Mouse (Mus musculus) gastrocnemius, adult 2 months (tissue): ENCODE data around the gene Pard3. TPM values are rescaled to one million over a fixed set of nuclear protein-coding genes. Genes with fewer than 3 reads are reported as not detected.

ENCODE experiments used
- DNase-seq: peaks from one replicate; pipeline ENCODE4 v3.0.0; 2022
- H3K27ac ChIP-seq: fragments of 200-600 bp; 2 replicates; pipeline ENCODE4 v1.8.1; 2022; ENCODE audit warnings: mild to moderate bottlenecking
- H3K4me3 ChIP-seq: fragments of 200-600 bp; 2 replicates; pipeline ENCODE4 v1.8.1; 2022; ENCODE audit warnings: mild to moderate bottlenecking, moderate library complexity
- CTCF ChIP-seq: fragments of 200-600 bp; IDR thresholded peaks from 2 replicates; pipeline ENCODE4 v1.8.1; 2022; ENCODE audit warnings: antibody characterized with exemption, mild to moderate bottlenecking, moderate library complexity
- intact Hi-C: fragments of 180-260 bp; cut with DNase I; formaldehyde crosslinking; loops from one replicate; pipeline ENCODE4 v1.15.1; 2025
- total RNA-seq, 2 experiments: library from RNA; stranded (reverse); gene quantifications; 2 replicates each; pipeline ENCODE4 v1.2.3; 2021

Gene Pard3
- total RNA-seq, 2 experiments from 2014 or later: 29.8 to 30.2 TPM

DNA sequence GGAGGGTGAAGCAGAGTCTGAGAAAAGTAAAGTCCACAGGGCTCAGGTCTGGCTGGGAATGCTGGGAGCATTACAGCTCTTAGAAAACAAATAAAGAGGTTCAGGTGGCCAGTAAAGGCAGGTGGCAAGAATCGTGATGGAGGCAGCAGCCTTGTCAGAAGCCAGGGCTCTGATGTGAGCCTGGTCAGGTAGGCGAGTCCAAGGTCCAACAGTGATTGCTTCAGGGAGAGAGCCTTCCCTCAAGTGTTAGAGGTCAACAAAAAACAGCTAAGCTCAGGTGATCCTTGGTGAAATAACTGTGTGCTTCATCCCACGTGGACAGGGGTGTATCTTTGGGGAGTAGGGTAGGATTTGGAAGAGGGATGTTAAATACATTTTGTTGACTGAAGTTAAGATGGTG is 397.5 kb downstream of the Pard3 start:
- DNase-seq: no peak
- intact Hi-C loops: no loop called here
- TF ChIP-seq CTCF: no peak
- Histone ChIP-seq H3K4me3 (no peak overlapping the region), H3K27ac (no peak overlapping the region)

DNA sequence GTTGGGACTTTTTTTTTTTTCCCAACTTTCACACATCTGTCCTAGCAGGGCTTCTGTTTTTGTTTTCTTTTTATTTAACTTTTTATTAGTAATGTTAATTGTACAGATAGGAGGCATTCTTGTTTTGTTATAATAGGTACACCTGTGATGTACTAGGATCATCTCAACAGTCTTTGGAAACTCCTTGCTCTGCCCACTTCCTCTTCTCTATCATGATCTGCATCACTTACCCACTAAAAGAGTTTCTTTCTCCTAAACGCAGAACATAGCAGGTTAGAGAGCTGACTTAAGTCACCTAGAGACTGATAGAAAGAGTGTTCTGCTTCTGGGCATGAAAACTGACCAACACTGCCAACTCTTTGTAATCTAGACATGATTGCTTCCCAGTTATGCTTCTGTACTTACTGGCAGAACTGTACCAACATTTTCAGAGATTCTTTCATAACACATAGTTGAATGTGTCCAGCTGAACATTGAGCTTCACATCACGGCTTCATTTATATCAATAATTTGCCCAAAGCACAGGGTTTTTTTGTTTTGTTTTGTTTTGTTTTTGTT is 398.8 kb downstream of the Pard3 start:
- DNase-seq: no peak
- Histone ChIP-seq H3K27ac (no peak overlapping the region), H3K4me3 (no peak overlapping the region)
- TF ChIP-seq CTCF: no peak
- intact Hi-C loops: no loop called here

DNA sequence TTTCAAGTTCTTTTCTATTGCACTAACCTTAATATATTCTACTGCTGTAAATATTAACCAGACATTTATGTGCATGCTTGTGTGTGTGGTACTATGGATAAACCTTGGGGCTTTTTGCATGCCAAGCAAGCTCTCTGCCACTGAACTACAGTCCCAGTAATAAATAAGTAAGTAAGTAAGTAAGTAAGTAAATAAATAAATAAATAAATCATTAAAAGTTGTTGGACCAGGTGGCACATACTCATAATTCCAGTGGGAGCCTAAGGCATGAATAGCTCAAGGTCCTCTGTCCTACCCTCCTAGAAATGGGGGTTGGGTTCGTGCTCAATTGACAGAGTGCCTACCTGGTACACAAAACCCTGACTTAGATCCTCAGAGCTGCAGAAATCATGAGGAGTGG is 400.6 kb downstream of the Pard3 start:
- H3K4me3 ChIP-seq: no peak overlapping the region
- intact Hi-C loops: no loop called here
- DNase-seq: no peak
- no peak overlapping the region for H3K27ac ChIP-seq
- no peak for TF ChIP-seq CTCF

DNA sequence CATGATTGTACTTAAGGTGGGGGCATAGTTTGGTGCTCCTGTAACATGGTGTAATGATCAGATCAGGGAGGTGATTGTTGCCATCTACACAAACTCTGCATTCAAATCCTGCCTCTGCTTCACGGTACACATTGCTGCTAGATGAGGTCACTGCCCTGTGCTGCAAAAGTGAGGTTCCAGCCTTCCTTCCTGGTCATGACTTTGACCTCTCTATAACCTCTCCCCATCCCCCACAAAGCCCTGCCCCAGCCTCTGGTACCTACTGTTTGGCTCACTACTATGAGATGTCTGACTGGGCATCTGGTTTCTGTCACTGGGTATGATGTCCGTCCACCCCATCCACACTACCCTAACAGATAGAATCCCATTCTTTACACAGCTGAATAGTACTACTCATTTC is 408.5 kb downstream of the Pard3 start:
- no peak for TF ChIP-seq CTCF
- DNase-seq: no peak
- no peak overlapping the region for H3K27ac ChIP-seq
- intact Hi-C loops: no loop called here
- H3K4me3 ChIP-seq: no peak overlapping the region

DNA sequence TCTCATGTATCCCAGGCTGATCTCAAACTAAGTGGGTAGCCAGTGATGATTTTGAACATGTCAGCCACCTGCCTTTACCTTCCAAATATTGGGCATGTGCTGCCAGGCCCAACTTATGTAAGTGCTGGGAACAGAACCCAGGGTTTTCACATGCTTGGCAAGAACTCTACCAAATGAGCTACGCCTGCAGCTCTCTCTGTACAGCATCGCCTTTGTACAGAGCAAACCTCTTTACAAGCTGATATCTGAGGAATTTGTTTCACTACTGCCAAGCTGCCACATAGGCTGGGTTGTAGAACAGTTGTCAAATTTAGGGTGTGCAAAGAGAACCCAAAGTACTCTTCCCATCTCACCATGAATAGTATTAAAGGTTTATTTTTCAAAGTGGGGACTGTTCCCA is 416.3 kb downstream of the Pard3 start:
- no peak overlapping the region for H3K27ac ChIP-seq
- no peak for DNase-seq
- no peak for TF ChIP-seq CTCF
- no peak overlapping the region for H3K4me3 ChIP-seq
- intact Hi-C loops: no loop called here

DNA sequence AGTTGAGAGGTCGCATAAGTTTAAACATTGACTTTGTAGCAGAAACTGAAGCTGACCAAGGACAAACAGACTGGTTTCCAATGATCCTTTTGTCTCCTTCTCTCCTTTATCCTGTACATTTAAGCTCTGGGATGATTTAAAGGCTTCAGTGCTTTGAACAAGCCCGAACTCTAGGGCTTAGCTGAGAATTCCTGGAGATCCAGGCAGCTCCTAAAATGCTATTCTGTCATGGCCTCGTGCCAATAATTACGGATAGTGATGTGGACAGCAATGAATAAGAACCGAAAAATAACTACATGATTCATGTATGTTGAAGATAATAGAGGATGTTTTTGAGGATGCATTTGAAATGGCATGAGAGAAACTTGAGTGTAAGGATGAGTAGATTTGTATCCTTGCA is 421.9 kb downstream of the Pard3 start:
- intact Hi-C loops: no loop called here
- no peak overlapping the region for H3K4me3 ChIP-seq
- no peak for TF ChIP-seq CTCF
- DNase-seq: no peak
- no peak overlapping the region for H3K27ac ChIP-seq

DNA sequence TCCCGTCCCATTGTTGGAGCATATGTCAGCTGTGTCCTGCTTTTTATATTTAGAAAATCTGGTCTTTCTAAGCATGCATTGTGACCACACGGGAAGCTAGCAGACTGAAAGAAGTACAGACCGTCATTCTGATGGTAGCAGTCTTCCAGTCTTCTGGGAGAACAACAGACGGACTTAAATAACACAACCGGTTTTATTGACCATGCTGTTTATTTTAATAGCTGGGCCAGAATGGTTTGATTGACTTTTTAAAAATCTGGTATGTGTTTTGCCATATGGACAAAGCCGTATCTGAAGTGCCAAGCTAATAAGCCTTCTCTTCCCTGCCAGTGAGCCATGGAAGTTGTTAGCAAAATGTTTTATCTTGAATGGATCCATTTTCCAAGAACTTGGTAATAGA is 428.3 kb downstream of the Pard3 start:
- intact Hi-C loops: no loop called here
- no peak for TF ChIP-seq CTCF
- no peak overlapping the region for H3K4me3 ChIP-seq
- H3K27ac ChIP-seq: no peak overlapping the region
- no peak for DNase-seq

DNA sequence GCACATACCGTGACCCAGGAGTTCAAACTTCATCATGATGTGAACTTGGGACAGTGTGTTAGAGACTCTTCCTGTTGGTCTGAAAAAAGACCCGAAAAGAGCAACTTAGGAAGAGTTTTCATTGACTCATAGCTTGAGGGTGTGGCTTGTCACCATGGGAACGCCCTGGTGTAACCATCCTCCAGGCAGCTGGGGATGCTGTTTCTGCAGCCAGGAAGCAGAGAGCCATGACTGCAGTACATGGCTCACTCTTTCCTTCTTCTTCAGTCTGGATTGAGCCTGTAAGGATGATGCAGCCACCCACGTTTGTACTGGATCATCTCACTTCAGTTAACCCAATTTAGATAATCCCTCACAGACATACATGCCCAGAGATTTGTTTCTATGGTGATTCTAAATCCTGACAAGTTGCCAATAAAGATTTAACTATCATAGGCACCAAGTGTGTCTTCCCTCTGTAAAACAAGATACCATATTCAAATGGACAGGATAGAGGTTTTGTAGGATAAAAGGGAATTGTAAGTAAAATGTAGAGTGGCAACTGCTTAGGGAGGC is 431.6 kb downstream of the Pard3 start:
- TF ChIP-seq CTCF: no peak
- DNase-seq: no peak
- Histone ChIP-seq H3K4me3 (no peak overlapping the region), H3K27ac (no peak overlapping the region)
- intact Hi-C loops: no loop called here

DNA sequence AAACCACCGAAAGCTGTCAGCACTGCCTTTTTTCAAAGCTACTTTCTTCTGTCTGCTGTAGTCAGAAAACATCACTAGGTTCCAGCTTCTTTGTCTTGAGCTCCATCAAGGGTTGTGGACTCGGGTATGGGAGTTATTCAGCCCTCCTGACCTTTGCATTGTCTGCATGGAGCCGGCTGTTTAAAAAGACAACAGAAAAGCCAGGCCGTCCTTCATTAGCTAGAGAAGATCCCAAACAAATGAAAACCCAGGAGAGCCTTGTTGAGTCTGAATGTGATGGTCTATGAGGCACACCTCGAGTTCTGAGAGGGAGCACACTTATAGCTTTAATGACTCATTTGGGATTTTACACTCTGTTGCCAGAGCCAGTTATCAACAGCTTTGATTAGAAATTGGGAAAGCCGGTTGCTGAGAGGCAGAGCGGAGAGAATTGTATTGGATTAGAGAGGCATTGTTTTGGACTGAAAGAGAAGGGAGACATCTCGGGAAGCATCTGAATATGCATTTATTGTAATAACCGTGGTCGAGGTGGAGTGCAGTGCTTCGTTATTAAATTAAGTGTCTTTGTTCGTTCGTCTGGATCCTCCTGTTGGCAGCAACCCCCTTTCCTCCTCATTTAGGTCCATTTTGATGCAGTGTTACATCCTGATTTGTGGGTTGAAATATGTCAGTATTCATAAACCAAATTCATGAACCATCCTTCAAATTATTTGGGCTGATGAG is 435.5 kb downstream of the Pard3 start:
- Histone ChIP-seq H3K27ac (no peak overlapping the region), H3K4me3 (peak overlapping the region; percentile 64)
- TF ChIP-seq CTCF: no peak
- no peak for DNase-seq
- intact Hi-C loops: no loop called here

DNA sequence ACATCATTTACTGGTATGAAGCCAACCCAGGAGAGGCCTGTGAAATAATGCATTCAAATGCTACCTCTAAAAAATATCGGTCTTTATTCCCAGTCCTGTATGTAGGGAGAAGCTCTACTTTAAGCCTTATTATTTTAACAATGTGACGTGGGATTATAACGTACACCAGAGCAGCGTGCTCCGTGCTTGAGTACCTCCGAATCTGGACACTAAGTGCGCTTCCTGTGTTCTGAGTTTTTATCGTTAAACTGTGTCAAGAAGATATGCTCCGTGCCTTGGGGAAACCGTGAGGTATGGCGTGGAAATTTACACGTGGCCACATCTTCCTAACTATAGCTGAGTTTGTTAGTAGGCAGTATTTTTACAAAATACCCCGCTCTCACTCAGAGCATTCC is 436.0 kb downstream of the Pard3 start:
- TF ChIP-seq CTCF: no peak
- Histone ChIP-seq H3K27ac (peak overlapping the region; percentile 48), H3K4me3 (peak overlapping the region; percentile 64)
- intact Hi-C loops: no loop called here
- no peak for DNase-seq

DNA sequence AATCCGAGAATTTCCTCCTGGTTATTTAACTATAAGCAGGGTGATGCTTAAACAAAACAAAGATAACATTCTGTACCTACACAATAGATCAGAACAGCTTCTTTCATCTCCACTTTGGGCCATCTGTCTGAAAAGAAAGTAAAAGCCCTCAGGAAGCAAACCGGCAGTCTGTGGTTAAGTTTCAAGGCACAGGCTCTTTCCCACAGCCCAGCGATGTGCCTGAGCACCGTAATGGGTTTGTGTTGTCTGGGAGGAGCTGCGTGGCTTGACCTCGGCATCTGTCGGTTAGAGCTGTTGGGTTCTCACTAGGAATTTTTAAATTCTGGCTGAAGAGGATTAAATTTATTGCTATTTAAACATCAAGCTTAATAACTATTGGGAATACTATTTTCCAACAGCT is 436.5 kb downstream of the Pard3 start:
- Histone ChIP-seq H3K27ac (peak overlapping the region; percentile 48), H3K4me3 (peak overlapping the region; percentile 64)
- TF ChIP-seq CTCF: no peak
- intact Hi-C loops: no loop called here
- no peak for DNase-seq

DNA sequence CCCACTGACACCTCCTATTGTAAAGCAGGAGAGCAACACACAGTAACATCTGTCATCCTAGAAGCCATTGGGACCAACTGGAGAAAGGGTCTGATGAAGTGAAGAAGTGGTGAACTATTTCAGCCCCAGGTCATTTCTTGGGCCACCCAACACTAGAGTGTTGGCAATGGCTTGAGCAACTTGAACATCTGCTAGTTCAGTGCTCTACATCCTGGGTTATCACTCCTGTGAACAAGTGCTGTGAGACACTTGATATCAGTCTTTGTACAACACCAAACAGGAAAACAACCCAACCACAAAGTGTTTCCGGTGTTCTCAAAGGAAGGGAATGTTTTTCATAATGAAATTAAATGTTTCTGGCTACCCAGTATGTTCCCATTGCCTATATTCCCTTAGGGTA is 438.1 kb downstream of the Pard3 start:
- no peak for TF ChIP-seq CTCF
- Histone ChIP-seq H3K27ac (no peak overlapping the region), H3K4me3 (no peak overlapping the region)
- intact Hi-C loops: no loop called here
- DNase-seq: no peak

DNA sequence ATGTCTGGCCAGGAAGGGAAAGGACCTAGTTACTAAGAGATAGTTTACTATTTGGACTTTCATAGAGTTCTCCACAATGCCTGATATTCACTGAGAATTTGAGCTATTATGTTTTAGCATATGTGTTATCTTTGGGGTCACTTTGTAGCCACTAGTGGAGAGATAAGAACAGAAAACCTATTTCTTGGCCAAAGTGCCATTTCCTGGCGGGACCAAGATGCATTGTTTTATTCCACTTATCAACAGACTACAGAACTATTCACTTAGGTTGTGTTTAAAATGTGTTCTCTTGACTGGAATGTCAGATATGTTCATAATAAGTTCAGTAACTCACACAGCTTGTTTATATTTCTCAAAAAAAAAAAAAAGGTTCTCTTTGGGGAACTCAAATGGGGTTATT is 441.6 kb downstream of the Pard3 start:
- no peak for DNase-seq
- H3K27ac ChIP-seq: no peak overlapping the region
- no peak for TF ChIP-seq CTCF
- no peak overlapping the region for H3K4me3 ChIP-seq
- intact Hi-C loops: no loop called here

DNA sequence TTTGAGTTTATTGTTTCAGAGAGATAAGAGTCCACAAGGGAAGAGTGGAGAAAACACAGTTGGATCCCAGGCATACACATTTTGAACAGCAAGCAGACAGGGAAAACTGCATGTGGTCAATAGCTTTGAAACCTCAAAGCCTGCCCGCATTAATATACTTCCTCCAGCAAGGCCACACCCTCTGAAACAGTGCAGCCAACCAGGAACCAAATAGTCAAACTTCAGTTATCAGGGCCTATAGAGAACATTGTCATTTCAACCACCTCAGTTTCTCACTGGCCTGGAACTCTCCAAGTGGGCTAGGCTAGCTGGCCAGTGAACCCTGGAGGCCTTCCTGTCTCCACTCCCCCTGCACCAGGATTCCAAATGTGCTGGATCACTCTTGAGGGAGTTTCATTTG is 442.6 kb downstream of the Pard3 start:
- intact Hi-C loops: no loop called here
- DNase-seq: no peak
- no peak for TF ChIP-seq CTCF
- H3K27ac ChIP-seq: no peak overlapping the region
- H3K4me3 ChIP-seq: no peak overlapping the region
